In genomic region chrX:142680391-142681055, GRCm38 (mm10) we compare ENCODE assay signal across 8 mouse cellular contexts. TPM values are rescaled to one million over a fixed set of nuclear protein-coding genes. Genes with fewer than 3 reads are reported as not detected.
A peak's percentile ranks its signal among the peaks of the same experiment; 100 is the strongest.
DNase-seq lines count a peak whose midpoint lies in the region; ATAC-seq lines count a peak whose summit lies in the region.

No protein-coding gene starts in this region.

- H3K27me3 ChIP-seq in limb, embryonic 12.5 days: peaks cover 58% of the 10 kb centered on the region

- H3K4me3 ChIP-seq in limb, embryonic 12.5 days (replicated peaks): peak overlapping the region; percentile 56

- peak; percentile 74 for ATAC-seq in limb, embryonic 12.5 days (ENCODE audit: insufficient number of reproducible peaks, insufficient read depth, low FRiP score, low TSS enrichment, low read depth)
- peak; percentile 32; the same call in 1 of the 2 replicates for ATAC-seq in monocyte, adult 5-6 weeks (replicated peaks; ENCODE audit: insufficient number of reproducible peaks, low FRiP score, low TSS enrichment, poor library complexity, severe bottlenecking)

- H3K27ac ChIP-seq in limb, embryonic 12.5 days: peak overlapping the region; percentile 95

- peaks cover 32% of the 10 kb centered on the region for H3K4me1 ChIP-seq in limb, embryonic 12.5 days (replicated peaks)

- H3K9me3 ChIP-seq in limb, embryonic 12.5 days: no peaks in the 10 kb centered on the region

- no peaks in the 10 kb centered on the region for H3K36me3 ChIP-seq in limb, embryonic 12.5 days

- WGBS in limb, embryonic 12.5 days: 11% methylated on average over 19 of the region's 19 CpGs

- peak overlapping the region; percentile 82 for H3K4me2 ChIP-seq in limb, embryonic 12.5 days

- DNase-seq in layer of hippocampus, adult 9-10 months (ENCODE audit: low spot score): peak; percentile 1
- no peak for DNase-seq in layer of hippocampus, postnatal 36 days
- peak; percentile 63 for DNase-seq in Muller cell, postnatal 12 days (ENCODE audit: inconsistent ontology term)
- peak; percentile 42 for DNase-seq in embryo, embryonic 9.5 days (ENCODE audit: extremely low spot score)
- DNase-seq in heart, postnatal 4 days: peak; percentile 12
- DNase-seq in layer of hippocampus, postnatal 25 days (ENCODE audit: extremely low spot score in 1 of 2, low spot score in 1 of 2): no peak

- peak overlapping the region; percentile 74 for H3K9ac ChIP-seq in limb, embryonic 12.5 days (replicated peaks)

RNA-seq across cellular contexts. Expression of gene Tmem164, which starts 0.7 kb away (rescaled TPM):
- total RNA-seq in layer of hippocampus, postnatal 36 days (2021): 10 to 100 TPM; 18.4 to 21.6 TPM
- 10 to 100 TPM; 52.2 to 69.6 TPM for total RNA-seq in heart, postnatal 4 days (2021)
- 70.4 and 70.5 TPM in 2 replicates for polyA plus RNA-seq in limb, embryonic 12.5 days (2016; fragmentation: Nextera tagmentation; extraction: Ambion mirVana)
- total RNA-seq in monocyte, adult 5-6 weeks (2017): 95.5 to 97.1 TPM (median 95.8 TPM) in 3 replicates
- total RNA-seq in layer of hippocampus, postnatal 25 days (2021): 10 to 100 TPM; 19.1 to 21.0 TPM

Comparison
In these comparisons a context has a peak if more than half of its experiments do, and no peak if none do; other contexts are left out.
1. DNase-seq: peak in layer of hippocampus, adult 9-10 months (single experiment), Muller cell, postnatal 12 days (single experiment), embryo, embryonic 9.5 days (single experiment) and heart, postnatal 4 days (single experiment); none in layer of hippocampus, postnatal 36 days (0 of 2) and layer of hippocampus, postnatal 25 days (0 of 2).